Mouse (Mus musculus): Measurements from ENCODE around the gene C130026I21Rik.
"Not testable (repeated sequence)": the region's sequence is repeated elsewhere in the genome, so short reads cannot be mapped to it uniquely, and the experiment has no call there.

C130026I21Rik gene

DNA sequence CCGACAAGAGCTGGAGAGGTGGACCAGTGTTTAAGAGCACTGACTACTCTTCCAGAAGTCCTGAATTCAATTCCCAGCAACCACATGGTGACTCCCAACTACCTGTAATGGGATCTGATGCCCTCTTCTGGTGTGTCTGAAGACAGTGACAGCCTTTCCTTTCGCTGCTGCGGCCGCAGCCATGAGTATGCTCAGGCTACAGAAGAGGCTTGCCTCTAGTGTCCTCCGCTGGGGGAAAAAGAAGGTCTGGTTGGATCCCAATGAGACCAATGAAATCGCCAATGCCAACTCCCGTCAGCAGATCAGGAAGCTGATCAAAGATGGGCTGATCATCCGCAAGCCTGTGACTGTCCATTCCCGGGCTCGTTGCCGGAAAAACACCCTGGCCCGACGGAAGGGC, 258.4 kb downstream of the C130026I21Rik start:
- not testable (repeated sequence) for DNase-seq

DNA sequence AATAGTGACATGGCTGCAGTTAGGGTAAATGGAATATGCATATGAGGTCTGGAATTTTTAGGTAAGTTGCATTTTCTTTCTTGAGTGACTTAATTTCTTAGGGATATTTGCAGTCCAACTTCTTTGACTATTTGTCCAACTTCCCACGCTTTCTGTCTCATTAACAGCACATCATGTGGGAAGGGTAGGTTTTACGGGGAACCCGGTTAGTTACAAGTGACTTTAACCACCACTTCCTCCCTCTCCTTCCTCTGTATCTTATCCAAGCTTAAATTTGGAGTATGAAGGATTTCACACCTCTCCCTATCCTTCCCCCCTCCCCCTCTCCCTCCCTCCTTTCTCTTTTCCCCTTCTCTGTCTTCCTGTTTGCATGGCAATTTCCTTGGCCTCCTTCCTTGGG, 259.4 kb downstream of the C130026I21Rik start:
- not testable (repeated sequence) for DNase-seq

DNA sequence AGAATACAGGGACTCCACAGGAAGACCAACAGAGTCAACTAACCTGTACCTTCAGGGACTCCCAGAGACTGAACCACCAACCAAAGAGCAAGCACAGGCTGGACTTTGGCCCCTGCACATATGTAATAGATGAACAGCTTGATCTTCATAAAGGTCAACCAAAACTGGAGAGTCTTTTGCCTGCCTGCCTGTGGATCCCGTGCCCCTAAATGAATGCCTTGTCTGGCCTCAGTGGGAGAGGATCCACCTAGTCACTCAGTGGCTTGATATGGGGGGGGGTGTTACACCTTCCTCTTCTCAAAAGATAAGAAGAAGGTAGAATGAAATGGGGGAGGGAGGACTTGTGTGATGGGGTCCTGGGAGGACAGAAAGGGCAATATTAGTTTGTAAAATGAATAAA, 262.6 kb downstream of the C130026I21Rik start:
- not testable (repeated sequence) for DNase-seq

DNA sequence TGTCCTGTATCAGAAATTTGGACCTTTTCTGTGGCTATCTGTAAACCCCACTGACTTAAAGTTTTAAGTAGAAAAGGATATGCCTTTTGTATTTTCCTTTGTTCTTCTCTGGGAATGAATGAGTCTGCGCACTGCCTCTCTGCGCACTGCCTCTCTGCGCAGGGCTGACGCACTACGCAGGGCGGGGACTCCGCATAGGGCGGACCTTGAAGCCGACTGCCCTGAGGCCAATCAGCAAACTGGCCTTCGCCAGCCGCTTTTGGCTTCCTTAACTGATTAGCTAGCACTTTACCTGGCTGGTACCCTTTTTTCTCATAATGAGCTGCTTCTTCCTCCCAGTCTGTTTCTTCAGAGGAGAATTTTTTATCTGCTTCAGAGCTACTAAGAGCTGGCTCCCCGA, 271.1 kb downstream of the C130026I21Rik start:
- DNase-seq, result not testable (repeated sequence)

DNA sequence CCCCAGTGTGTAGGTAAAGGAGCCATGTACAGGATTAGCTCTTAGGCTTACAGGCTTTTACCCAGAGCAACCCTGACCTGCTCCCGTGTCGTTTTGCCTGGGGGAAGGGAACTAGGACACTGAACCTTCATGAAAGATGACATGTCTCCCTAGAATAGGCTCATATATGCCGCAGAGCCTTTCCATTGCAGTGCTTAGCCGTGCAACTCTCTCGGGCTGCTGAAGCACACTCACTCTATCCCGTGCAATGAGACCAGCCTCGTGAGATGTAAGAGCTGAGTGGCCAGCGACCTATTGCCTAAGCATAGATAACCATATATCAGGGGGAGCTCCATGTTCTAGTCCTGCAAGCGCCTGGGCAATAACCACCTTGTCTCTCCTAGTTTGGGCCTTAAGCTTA, 274.1 kb downstream of the C130026I21Rik start:
- DNase-seq, result not testable (repeated sequence)

DNA sequence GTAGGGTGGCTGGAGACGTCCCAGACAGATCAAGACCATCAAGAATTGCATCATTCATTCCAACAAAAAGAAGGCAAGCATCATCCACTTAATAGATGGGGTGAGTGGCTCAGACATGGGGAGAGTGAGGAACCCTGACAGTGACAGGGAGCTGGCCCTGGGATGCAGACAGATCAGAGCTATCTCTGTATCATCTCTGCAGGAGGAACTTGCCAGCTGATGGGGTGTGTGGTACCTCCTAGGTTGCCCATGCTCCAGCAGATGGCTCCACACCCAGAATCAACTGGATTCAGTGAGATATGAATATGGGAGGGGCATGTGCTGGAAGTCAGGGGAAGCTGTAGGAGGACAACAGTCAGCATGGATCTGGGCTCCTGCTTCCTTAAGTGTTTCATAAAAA, 275.9 kb downstream of the C130026I21Rik start:
- not testable (repeated sequence) for DNase-seq

DNA sequence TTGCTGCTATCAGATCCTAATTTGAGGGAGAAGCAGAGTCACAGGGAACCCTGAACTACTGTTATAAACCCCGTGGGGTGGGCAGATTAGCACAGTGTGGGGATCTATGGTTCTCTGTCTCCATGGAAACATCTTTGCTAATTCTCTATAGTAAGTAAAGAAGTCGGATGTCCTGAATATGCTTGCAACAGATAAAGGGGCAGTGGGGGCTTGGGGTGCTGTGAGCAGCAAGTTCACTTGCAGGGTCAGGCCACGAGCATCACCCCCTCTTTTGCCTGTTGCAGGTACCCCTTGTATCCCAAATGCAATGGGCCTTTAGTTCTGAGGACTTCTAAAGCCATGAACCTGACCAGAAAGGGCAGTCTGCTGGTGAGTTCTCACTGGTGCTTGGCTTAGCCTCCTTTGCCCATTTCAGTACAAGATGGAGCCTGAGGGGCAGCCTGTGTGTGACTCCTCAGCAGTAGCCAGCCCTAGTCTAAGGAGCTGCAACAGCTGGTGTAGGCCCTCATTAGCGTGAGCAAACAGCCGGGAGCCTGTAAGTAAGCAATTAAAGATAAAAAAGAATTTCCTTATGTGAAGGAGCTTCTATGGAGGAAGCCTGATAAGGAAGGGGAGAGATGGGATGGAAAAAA, 276.6 kb downstream of the C130026I21Rik start:
- not testable (repeated sequence) for DNase-seq

DNA sequence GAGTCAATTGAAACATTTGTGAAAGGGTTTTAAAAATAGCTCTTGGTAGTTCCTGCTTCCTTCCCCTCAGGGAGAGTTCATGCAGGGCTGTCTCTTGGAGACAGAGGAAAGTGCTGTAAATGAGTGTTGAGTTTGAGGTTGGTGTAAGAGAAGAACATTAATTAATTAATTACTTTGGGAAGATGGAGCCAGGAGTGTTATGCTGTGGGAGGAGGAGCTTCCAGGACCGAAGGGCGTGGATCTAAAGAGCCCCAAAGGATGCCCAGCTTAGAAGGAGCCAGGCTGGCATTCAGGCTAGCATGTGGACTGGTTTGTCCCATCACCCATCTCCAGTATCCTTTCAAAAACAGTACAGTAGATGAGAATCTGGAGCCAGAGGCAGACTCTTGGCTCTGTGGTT, 277.1 kb downstream of the C130026I21Rik start:
- DNase-seq, result not testable (repeated sequence)

DNA sequence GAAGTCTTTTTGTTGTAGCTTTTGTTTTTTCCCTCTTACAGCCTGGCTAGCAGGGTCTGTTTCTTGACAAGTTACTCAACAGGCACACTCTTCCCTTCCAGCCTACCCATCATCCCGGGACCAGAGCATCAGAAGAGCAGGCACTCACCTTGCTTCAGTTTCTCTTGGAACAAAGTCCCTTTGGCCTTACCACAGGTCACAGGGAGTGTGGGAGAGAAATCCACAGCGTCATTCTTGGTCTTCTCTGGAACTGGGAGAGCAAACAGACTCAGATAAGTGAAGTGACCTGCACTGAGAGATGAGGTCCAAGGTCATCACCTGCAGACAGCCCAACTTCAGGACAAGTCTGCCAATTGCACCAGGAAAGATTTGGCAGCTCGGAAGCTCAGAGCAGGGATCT, 277.5 kb downstream of the C130026I21Rik start:
- not testable (repeated sequence) for DNase-seq

DNA sequence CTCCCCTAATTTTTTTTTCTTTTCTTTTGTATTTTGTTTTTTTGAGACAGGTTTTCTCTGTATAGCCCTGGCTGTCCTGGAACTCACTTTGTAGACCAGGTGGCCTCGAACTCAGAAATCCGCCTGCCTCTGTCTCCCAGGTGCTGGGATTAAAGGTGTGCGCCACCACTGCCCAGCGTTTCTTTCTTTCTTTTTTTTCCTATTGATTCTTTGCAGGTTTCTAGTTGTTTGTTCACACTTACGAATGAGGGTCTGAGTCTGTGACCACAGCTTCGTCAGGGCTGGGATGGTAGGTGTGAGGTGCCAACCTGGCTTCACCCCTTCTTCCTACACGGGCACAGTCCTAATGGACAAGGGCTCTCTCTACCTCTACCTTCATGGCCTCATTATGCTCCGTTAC, 281.3 kb downstream of the C130026I21Rik start:
- DNase-seq, result not testable (repeated sequence)

DNA sequence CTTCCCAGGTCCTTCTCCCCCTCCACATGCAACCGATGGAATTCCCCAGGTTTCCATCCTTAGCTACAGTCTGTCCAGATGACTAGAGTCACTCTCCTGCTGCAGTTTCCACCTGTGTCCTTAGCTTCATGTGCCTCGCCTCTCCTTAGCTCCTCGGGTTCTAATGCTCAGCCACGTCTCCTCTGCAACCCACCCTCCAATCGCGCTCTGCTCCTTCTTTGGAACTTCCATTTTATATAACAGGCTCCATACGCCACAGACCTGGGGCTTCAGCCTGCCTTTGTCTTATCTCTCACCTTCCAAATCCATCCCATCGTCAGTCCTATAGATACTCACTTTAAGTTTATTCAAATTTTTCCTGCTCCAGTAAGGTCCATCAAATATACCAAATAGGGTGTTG, 282.6 kb downstream of the C130026I21Rik start:
- not testable (repeated sequence) for DNase-seq

DNA sequence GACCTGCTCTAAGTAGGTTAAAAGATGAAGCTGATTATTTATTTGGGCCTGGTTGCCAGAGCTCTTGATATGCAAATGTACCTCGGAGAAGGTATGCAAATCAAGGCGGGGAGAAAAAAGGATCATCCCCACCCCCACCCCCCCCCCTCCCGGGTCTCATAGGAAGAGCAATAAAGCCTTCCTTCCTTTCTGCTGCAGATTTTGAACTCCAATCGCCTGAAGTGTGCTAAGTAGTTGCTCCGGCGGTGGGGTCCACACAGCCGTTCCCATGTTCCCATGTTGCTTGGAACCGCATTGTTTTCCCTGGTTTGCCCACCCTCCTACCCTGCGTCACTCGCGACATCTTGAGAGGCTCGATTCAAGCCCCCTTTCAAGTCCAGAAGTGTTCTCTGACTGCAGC, 308.6 kb downstream of the C130026I21Rik start:
- DNase-seq, result not testable (repeated sequence)

DNA sequence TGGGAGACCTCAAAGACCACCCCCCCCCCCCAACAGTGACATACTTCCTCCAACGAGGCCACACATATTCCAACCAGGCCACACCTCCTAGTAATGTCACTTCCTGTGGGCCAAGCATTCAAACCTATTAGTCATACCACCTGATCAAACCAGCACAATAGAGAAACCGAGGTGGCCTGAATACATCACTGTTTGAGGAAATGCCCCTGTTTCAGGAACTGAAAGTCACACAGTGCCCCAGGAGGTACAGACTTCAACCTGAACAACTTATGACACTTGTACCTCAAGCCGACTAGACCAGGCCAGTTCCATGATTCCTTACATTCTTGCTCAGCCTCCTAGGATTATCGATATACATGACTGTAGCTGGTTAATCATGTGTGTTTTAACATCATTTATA, 312.7 kb downstream of the C130026I21Rik start:
- not testable (repeated sequence) for DNase-seq

DNA sequence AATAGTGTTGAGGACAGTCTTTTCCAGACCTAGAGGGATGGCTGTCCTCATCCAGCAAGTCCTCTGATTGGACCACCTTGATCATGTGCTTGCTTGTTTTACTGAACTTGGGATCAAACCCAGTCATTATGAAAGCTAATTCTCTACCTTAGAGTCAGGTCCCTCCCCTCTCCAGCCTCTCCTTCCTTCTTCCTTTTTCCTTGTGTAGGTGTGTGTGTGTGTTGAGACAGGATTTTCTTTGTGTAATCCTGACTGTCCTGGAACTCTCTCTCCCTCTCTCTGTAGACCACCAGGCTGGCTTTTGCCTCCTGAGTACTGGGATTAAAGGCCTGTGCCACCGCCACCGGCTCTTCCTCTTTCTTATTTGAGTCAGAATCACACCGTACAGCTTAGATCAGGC, 313.6 kb downstream of the C130026I21Rik start:
- not testable (repeated sequence) for DNase-seq

DNA sequence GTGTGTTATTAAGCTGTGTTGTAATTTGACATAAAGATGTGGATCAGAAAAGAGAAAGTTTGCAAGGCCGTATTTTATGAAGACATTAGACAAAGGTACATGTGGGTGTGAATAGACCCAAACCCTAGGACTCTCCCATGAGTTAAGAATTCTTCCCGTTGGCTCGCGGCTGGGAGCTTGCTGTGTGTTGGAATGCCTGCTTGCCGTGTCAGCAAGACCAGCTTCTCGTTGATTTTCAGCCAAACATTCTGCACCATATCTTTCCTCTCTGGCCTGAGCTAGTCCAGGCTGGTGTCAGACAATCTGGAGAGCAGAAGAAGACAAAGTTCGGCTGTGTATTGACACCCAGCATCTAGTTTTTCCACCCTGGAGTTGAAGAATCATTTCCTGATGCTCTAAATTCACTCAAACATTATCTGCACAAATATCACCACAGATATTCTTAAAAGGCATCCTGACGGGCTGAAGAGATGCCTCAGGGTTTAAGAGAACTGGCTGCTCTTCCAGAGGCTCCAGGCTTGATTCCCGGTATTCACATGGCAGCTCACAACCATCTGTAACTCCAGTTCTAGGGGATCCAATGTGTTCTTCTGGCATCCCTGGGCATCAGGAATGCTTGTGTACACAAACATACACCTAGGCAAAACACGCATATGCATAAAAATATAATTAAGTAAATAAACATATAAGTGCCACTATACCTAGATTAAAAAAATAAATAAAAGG, 317.7 kb downstream of the C130026I21Rik start:
- no peak for DNase-seq

DNA sequence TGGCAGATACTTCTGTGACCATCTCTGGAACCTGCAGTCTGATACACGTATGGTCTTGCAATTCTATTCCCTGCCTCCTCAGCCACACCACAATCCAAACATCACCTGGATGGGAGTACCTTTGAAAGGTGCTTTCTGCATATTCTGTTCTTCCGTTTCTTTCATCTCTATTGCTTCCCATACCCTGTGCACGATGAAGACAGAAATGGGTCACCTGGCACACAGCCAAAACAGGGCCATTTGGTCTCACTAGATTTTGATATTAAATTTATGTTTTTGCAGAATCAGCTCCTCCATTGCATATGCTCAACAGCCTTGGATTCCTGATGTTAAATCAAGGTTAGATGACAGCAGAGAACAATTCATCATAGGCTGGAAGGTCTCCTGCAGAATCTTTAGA, 318.8 kb downstream of the C130026I21Rik start:
- DNase-seq, result no peak

DNA sequence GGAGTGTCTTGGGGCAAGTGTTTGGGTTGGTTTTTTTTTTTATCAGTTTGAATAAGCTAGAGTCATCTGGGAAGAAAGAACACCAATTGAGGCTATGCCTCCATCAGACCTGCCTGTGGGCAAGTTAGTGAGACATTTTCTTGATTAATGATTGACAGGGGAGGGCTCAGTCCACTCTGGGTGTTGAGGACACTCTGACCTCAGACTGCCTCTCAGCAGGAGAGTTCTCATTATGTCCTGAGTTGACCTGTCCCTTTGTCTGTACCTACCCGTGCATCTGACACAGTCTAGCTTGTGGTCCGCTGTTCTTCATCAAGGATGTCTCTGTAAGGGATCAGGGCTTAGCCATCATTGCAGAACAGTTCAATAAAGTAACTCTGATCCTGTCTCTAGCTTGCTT, 323.0 kb downstream of the C130026I21Rik start:
- no peak for DNase-seq

DNA sequence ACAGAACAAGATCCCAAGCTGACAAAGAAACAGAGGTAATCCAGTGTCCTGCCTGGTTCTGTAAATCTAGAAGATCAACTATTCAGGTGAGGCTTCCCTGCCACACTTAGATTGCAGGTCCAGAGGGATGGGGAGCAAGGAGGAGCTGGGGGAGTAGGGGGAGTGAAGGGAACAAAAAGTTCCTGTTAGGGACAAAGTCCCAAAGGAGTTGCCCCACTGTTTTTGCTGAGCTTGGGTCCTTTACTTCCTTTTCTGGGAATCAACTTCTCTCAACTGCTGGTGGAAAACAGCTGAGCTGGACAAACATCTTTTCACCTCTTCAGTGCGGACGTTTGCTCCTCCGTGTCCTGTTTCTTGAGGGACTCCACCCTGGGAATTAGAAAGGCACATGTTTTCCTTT, 324.4 kb downstream of the C130026I21Rik start:
- DNase-seq, result no peak

DNA sequence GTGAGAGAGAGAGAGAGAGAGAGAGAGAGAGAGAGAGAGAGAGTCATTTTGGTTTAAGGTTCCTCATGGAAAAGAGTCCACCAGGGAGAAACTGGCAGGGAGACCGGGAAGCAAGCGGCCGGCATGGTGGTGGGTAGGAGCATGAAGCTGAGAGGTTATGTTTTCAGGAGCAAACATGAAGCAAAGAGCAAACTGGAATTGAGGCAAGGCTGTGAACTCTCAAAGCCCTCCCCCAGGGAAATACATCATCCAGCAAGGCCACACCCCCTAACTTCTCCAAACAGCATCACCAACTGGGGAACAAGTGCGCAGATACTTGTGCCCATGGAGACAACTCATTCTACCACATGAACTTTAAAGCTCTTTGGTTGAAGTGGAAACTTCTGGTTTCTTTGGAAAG, 326.8 kb downstream of the C130026I21Rik start:
- DNase-seq, result no peak
